Mouse (Mus musculus) olfactory bulb, adult 2 months (tissue): ENCODE data around the gene Abcb9. TPM values are rescaled to one million over a fixed set of nuclear protein-coding genes. Genes with fewer than 3 reads are reported as not detected.
A peak's percentile ranks its signal among the peaks of the same experiment; 100 is the strongest.

Source experiments
- H3K27ac ChIP-seq: fragments of 200-500 bp; 2 replicates; pipeline ENCODE4 v1.5.1; 2012; ENCODE audit warnings: low read depth, low read length; ENCODE audit not compliant: insufficient read depth
- H3K4me1 ChIP-seq: fragments of 200-500 bp; 2 replicates; pipeline ENCODE4 v1.6.1; 2012; ENCODE audit warnings: low read length; ENCODE audit not compliant: control insufficient read depth, insufficient read depth
- H3K4me3 ChIP-seq: fragments of 200-500 bp; 2 replicates; pipeline ENCODE4 v1.5.1; 2012; ENCODE audit warnings: mild to moderate bottlenecking, low read depth, low read length, moderate library complexity; ENCODE audit not compliant: insufficient read depth
- CTCF ChIP-seq: fragments of 200-500 bp; IDR thresholded peaks from 2 replicates; pipeline ENCODE4 v1.5.1; 2012; ENCODE audit warnings: low read depth, mild to moderate bottlenecking, low read length, moderate library complexity; ENCODE audit not compliant: insufficient read depth
- POLR2A ChIP-seq: fragments of 200-500 bp; IDR thresholded peaks from 2 replicates; pipeline ENCODE4 v1.6.1; 2012; ENCODE audit warnings: mild to moderate bottlenecking, low read depth, low read length, moderate library complexity; ENCODE audit not compliant: insufficient read depth
- WGBS: fragments of 180-500 bp; shearing (Covaris S2); methylation state at CpG from one replicate; pipeline ENCODE4 v1.1.7; 2018; 5-methylcytosine and 5-hydroxymethylcytosine counted together
- polyA plus RNA-seq: library from polyadenylated mRNA; stranded (reverse); fragments of >200 nt; gene quantifications from 2 replicates; pipeline ENCODE4 v1.2.4, GENCODE M21; 2012; ENCODE audit warnings: low replicate concordance; ENCODE audit not compliant: missing spikeins, insufficient read depth, insufficient read length

Abcb9 gene
- polyA plus RNA-seq, 1 experiment, result not detected

- Histone ChIP-seq H3K27ac (peak overlapping the region; percentile 21; the same call in 1 of the 2 replicates), H3K4me1 (peaks cover 45% of the 10 kb centered on the region), H3K4me3 (peak overlapping the region; percentile 11)
- 26% methylated on average over 19 of the region's 19 CpGs for WGBS
- TF ChIP-seq CTCF (no peak), POLR2A (no peak)
Observed at GRCm38 (mm10) chr5:124029220-124030035, 66.2 kb downstream of the Abcb9 start.

GRCm38 (mm10) chr5:124028680-124029079 is 66.9 kb downstream of the Abcb9 start:
- peaks cover 47% of the 10 kb centered on the region for H3K4me1 ChIP-seq
- 21% methylated on average over 7 of the region's 7 CpGs for WGBS

GRCm38 (mm10) chr5:124027702-124028470 is 67.7 kb downstream of the Abcb9 start:
- 51% methylated on average over 19 of the region's 19 CpGs for WGBS
- Histone ChIP-seq H3K4me3 (no peak overlapping the region), H3K4me1 (peaks cover 50% of the 10 kb centered on the region)

More at GRCm38 (mm10) chr5:124028680-124029079, 66.9 kb downstream of the Abcb9 start:
- TF ChIP-seq POLR2A (no peak), CTCF (no peak)
- H3K4me3 ChIP-seq, result no peak overlapping the region
- 0 out of 2 replicates have a peak overlapping the region, but pooled peaks have one; percentile 2 for H3K27ac ChIP-seq

GRCm38 (mm10) chr5:124026568-124026967 is 69.0 kb downstream of the Abcb9 start:
- no peak overlapping the region for H3K4me3 ChIP-seq
- TF ChIP-seq CTCF (no peak), POLR2A (no peak)
- no peak overlapping the region for H3K27ac ChIP-seq
- H3K4me1 ChIP-seq, result peaks cover 50% of the 10 kb centered on the region
- WGBS, result 64% methylated on average over 5 of the region's 5 CpGs

More at GRCm38 (mm10) chr5:124027702-124028470, 67.7 kb downstream of the Abcb9 start:
- H3K27ac ChIP-seq, result 0 out of 2 replicates have a peak overlapping the region, but pooled peaks have one; percentile 2
- TF ChIP-seq POLR2A, result no peak
- TF ChIP-seq CTCF, result no peak

- Histone ChIP-seq H3K27ac (no peak overlapping the region), H3K4me3 (no peak overlapping the region), H3K4me1 (peaks cover 53% of the 10 kb centered on the region)
- WGBS, result 61% methylated on average over 15 of the region's 15 CpGs
- TF ChIP-seq POLR2A (no peak), CTCF (no peak)
Observed at GRCm38 (mm10) chr5:124025587-124026441, 69.8 kb downstream of the Abcb9 start.

GRCm38 (mm10) chr5:124025146-124025545 is 70.5 kb downstream of the Abcb9 start:
- H3K4me1 ChIP-seq, result peaks cover 56% of the 10 kb centered on the region
- WGBS, result 52% methylated on average over 9 of the region's 9 CpGs
- no peak overlapping the region for H3K4me3 ChIP-seq
- TF ChIP-seq CTCF, result no peak
- no peak for TF ChIP-seq POLR2A
- H3K27ac ChIP-seq, result no peak overlapping the region

- no peak overlapping the region for H3K27ac ChIP-seq
- H3K4me3 ChIP-seq, result no peak overlapping the region
- H3K4me1 ChIP-seq, result peaks cover 57% of the 10 kb centered on the region
- 53% methylated on average over 6 of the region's 6 CpGs for WGBS
- no peak for TF ChIP-seq CTCF
- no peak for TF ChIP-seq POLR2A
Observed at GRCm38 (mm10) chr5:124024677-124025076, 70.9 kb downstream of the Abcb9 start.

- H3K4me1 ChIP-seq, result peaks cover 48% of the 10 kb centered on the region
Observed at GRCm38 (mm10) chr5:124022365-124022764, 73.2 kb downstream of the Abcb9 start.

More at GRCm38 (mm10) chr5:124022365-124022764, 73.2 kb downstream of the Abcb9 start:
- no peak overlapping the region for H3K27ac ChIP-seq
- TF ChIP-seq POLR2A, result no peak
- no peak for TF ChIP-seq CTCF
- H3K4me3 ChIP-seq, result no peak overlapping the region
- 67% methylated on average over 7 of the region's 7 CpGs for WGBS
